Mouse (Mus musculus): ENCODE measurements at regions not wholly inside any gene's neighbourhood (a gene's known extent, or its start where the extent isn't known, plus 50 kb on each side); places are given as distances from the start of the nearest gene placed in this dataset.

DNA sequence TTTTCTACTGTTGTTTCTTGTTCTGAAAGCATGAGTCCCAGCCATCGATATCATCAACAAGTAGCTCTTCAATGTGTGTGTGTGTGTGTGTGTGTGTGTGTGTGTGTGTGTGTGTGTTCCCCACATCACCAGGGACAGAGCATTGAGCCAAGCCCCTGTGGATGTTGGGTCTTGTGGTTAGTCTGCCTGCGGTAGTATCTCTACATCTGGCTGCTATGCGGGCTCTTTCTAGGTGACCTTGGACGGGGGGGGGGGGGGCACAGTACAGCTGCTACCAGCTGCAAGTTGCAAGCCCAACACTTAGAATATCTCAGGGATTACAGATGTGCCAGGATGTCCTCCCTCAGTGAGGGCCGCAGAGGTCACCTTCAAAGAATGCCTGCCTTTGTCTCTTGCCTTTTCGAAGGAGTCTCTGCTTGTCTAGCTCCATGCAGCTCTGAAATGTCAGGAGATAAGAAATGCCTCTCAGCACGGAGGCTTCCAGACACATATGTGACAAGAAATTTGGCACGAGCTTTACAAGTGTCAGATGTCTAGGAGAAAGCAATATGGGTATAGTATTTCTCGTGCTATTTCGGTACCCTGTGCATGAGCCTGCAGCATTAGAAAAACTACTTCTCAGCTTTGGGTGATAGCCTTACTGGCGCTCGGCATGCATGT is 75.6 kb upstream of the Pgrmc2 start:
- TF ChIP-seq CTCF (IDR thresholded peaks at IDR 0.05; ENCODE audit: insufficient read depth, low read length) (no peak), POLR2A (IDR thresholded peaks at IDR 0.05; ENCODE audit: borderline replicate concordance, extremely low read depth, low read depth, low read length) (no peak)
